Mouse (Mus musculus) limb, embryonic 13.5 days (tissue): ENCODE data around the gene Gpr150. TPM values are rescaled to one million over a fixed set of nuclear protein-coding genes. Genes with fewer than 3 reads are reported as not detected.

Experiments used
- polyA plus RNA-seq: library from polyadenylated mRNA; unstranded; fragments of >200 nt; fragmentation: Nextera tagmentation; extraction: Ambion mirVana; gene quantifications from 2 replicates; pipeline ENCODE4 v1.2.1, GENCODE M21; 2015

The Gpr150 gene
- polyA plus RNA-seq, 1 experiment from 2014 or later = not detected

Other genes starting within 250 kb of the Gpr150 start
- 34.9 and 37.9 TPM in 2 replicates for gene Glrx, start 217.1 kb downstream of the Gpr150 start, polyA plus RNA-seq
- gene Rhobtb3, start 113.1 kb downstream of the Gpr150 start, polyA plus RNA-seq = 51.2 and 51.3 TPM in 2 replicates
- 0.84 and 0.93 TPM in 2 replicates for gene Spata9, start 89.8 kb downstream of the Gpr150 start, polyA plus RNA-seq
- 18.9 and 21.1 TPM in 2 replicates for gene Rfesd, start 38.3 kb downstream of the Gpr150 start, polyA plus RNA-seq
- 8.6 and 10.3 TPM in 2 replicates for gene Arsk, start 41.7 kb upstream of the Gpr150 start, polyA plus RNA-seq
- gene Ttc37, start 41.7 kb upstream of the Gpr150 start, polyA plus RNA-seq = 15.9 and 17.5 TPM in 2 replicates
- not detected in 2 replicates for gene Fam81b, start 248.1 kb upstream of the Gpr150 start, polyA plus RNA-seq